Mouse (Mus musculus): ENCODE data around the gene Frmd8.

- TF ChIP-seq CTCF (IDR thresholded peaks at IDR 0.05; ENCODE audit: low read depth) (no peak), EP300 (IDR thresholded peaks at IDR 0.05; ENCODE audit: low read depth) (no peak)
These were observed 22.9 kb downstream of the Frmd8 start for GRCm38 (mm10) chr19:5852035-5852722.

Measured in liver, postnatal 0 days (tissue).